Mouse (Mus musculus): Measurements from ENCODE around the gene Mrgpre. TPM values are rescaled to one million over a fixed set of nuclear protein-coding genes. Genes with fewer than 3 reads are reported as not detected.

Mrgpre gene
- polyA plus RNA-seq, 1 experiment from 2014 or later, result 0.15 TPM

- 42% methylated on average over 4 of the region's 4 CpGs for WGBS (ENCODE audit: insufficient replicate concordance)
- peak; percentile 78 for ATAC-seq
- Histone ChIP-seq H3K36me3 (replicated peaks; ENCODE audit: insufficient read depth, low read length) (peaks cover 17% of the 10 kb centered on the region), H3K27me3 (ENCODE audit: insufficient read depth, low read length) (no peaks in the 10 kb centered on the region), H3K4me3 (ENCODE audit: low read depth, low read length) (no peak overlapping the region), H3K4me2 (ENCODE audit: low read depth, low read length) (no peak overlapping the region), H3K27ac (ENCODE audit: low read depth) (no peak overlapping the region), H3K9ac (replicated peaks) (no peak overlapping the region), H3K4me1 (ENCODE audit: insufficient read depth) (no peaks in the 10 kb centered on the region; the same call in 1 of the 2 replicates), H3K9me3 (ENCODE audit: low read length) (0 out of 2 replicates have a peak, but pooled peaks cover 8% of the 10 kb centered on the region)
- DNase-seq, result peak; percentile 71
- TF ChIP-seq CTCF (IDR thresholded peaks at IDR 0.05; ENCODE audit: low read depth) (peak; percentile 74), EP300 (IDR thresholded peaks at IDR 0.05; ENCODE audit: low read depth) (no peak)
These were observed 8.8 kb upstream of the Mrgpre start for GRCm38 (mm10) chr7:143793121-143793520.

DNA sequence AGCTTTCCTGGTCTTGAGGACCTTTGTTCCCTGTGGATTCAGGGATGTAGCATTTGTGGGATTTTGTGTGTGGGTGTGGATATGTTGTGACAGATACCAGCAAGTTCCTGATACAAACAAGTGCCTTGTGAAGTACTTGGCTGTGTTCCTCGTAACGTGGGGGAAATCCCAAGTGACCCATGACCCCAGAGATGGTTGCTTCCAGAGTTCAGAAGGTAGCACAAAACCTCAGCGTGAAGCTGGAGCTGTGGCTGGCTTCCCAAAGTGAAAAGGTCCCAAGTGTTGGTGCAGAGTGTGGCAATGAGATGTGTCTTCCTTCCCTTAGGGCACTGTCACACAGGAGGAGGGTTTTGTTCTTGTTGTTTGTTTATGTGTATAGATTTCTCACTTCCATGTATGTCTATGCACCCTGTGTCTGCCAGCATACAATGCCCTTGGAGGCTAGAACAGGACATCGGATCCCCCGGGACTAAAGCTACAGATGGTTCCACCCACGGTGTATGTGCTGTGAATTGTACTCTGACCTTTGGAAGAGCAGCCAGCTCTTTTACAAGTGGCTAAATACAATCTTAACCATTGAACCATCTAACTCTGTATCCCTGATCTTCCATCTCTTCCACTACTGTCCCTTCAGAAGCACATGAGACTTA, 8.2 kb upstream of the Mrgpre start:
- 55% methylated on average over 6 of the region's 6 CpGs for WGBS (ENCODE audit: insufficient replicate concordance)
- DNase-seq (no peak), ATAC-seq (peak; percentile 78)
- no peak overlapping the region for H3K9ac ChIP-seq (replicated peaks)
- no peaks in the 10 kb centered on the region for H3K27me3 ChIP-seq (ENCODE audit: insufficient read depth, low read length)
- no peak overlapping the region for H3K4me2 ChIP-seq (ENCODE audit: low read depth, low read length)
- H3K4me1 ChIP-seq (ENCODE audit: insufficient read depth), result no peaks in the 10 kb centered on the region; the same call in 1 of the 2 replicates
- H3K27ac ChIP-seq (ENCODE audit: low read depth), result peak overlapping the region; percentile 62
- TF ChIP-seq CTCF (IDR thresholded peaks at IDR 0.05; ENCODE audit: low read depth) (no peak), EP300 (IDR thresholded peaks at IDR 0.05; ENCODE audit: low read depth) (no peak)
- H3K9me3 ChIP-seq (ENCODE audit: low read length), result 0 out of 2 replicates have a peak, but pooled peaks cover 8% of the 10 kb centered on the region
- peaks cover 12% of the 10 kb centered on the region; the same call in 1 of the 2 replicates for H3K36me3 ChIP-seq (replicated peaks; ENCODE audit: insufficient read depth, low read length)
- H3K4me3 ChIP-seq (ENCODE audit: low read depth, low read length), result no peak overlapping the region

- peak overlapping the region; percentile 78 for H3K4me2 ChIP-seq (ENCODE audit: low read depth, low read length)
- peak overlapping the region; percentile 44; the same call in 1 of the 2 replicates for H3K9ac ChIP-seq (replicated peaks)
- H3K4me3 ChIP-seq (ENCODE audit: low read depth, low read length), result peak overlapping the region; percentile 47
- no peak overlapping the region for H3K27ac ChIP-seq (ENCODE audit: low read depth)
- TF ChIP-seq EP300 (IDR thresholded peaks at IDR 0.05; ENCODE audit: low read depth), result no peak
- no peak for TF ChIP-seq CTCF (IDR thresholded peaks at IDR 0.05; ENCODE audit: low read depth)
- peak; percentile 40; the same call in 1 of the 2 replicates for ATAC-seq
- no peaks in the 10 kb centered on the region for H3K36me3 ChIP-seq (replicated peaks; ENCODE audit: insufficient read depth, low read length)
- no peaks in the 10 kb centered on the region for H3K9me3 ChIP-seq (ENCODE audit: low read length)
- DNase-seq, result no peak
- peaks cover 26% of the 10 kb centered on the region for H3K4me1 ChIP-seq (ENCODE audit: insufficient read depth)
- no peaks in the 10 kb centered on the region for H3K27me3 ChIP-seq (ENCODE audit: insufficient read depth, low read length)
- 18% methylated on average over 5 of the region's 6 CpGs for WGBS (ENCODE audit: insufficient replicate concordance)
These were observed 813 bp downstream of the Mrgpre start for GRCm38 (mm10) chr7:143783378-143783995.

GRCm38 (mm10) chr7:143777375-143777774, 6.9 kb downstream of the Mrgpre start:
- Histone ChIP-seq H3K36me3 (replicated peaks; ENCODE audit: insufficient read depth, low read length) (no peaks in the 10 kb centered on the region), H3K4me1 (ENCODE audit: insufficient read depth) (peaks cover 14% of the 10 kb centered on the region), H3K27me3 (ENCODE audit: insufficient read depth, low read length) (no peaks in the 10 kb centered on the region), H3K9ac (replicated peaks) (no peak overlapping the region), H3K27ac (ENCODE audit: low read depth) (no peak overlapping the region), H3K9me3 (ENCODE audit: low read length) (no peaks in the 10 kb centered on the region), H3K4me2 (ENCODE audit: low read depth, low read length) (no peak overlapping the region), H3K4me3 (ENCODE audit: low read depth, low read length) (no peak overlapping the region)
- DNase-seq (no peak), ATAC-seq (no peak)
- TF ChIP-seq CTCF (IDR thresholded peaks at IDR 0.05; ENCODE audit: low read depth) (no peak), EP300 (IDR thresholded peaks at IDR 0.05; ENCODE audit: low read depth) (no peak)
- 68% methylated on average over 2 of the region's 2 CpGs for WGBS (ENCODE audit: insufficient replicate concordance)

- DNase-seq, result peak; percentile 66
- Histone ChIP-seq H3K36me3 (replicated peaks; ENCODE audit: insufficient read depth, low read length) (no peaks in the 10 kb centered on the region), H3K27me3 (ENCODE audit: insufficient read depth, low read length) (no peaks in the 10 kb centered on the region), H3K9me3 (ENCODE audit: low read length) (no peaks in the 10 kb centered on the region), H3K27ac (ENCODE audit: low read depth) (no peak overlapping the region), H3K4me2 (ENCODE audit: low read depth, low read length) (no peak overlapping the region), H3K9ac (replicated peaks) (no peak overlapping the region), H3K4me1 (ENCODE audit: insufficient read depth) (peaks cover 14% of the 10 kb centered on the region), H3K4me3 (ENCODE audit: low read depth, low read length) (no peak overlapping the region)
- WGBS (ENCODE audit: insufficient replicate concordance), result 36% methylated on average over 3 of the region's 3 CpGs
- 0 out of 2 replicates have a peak, but pooled peaks have one; percentile 43 for ATAC-seq
- TF ChIP-seq EP300 (IDR thresholded peaks at IDR 0.05; ENCODE audit: low read depth) (no peak), CTCF (IDR thresholded peaks at IDR 0.05; ENCODE audit: low read depth) (no peak)
These were observed 8.2 kb downstream of the Mrgpre start for GRCm38 (mm10) chr7:143776137-143776536.

DNA sequence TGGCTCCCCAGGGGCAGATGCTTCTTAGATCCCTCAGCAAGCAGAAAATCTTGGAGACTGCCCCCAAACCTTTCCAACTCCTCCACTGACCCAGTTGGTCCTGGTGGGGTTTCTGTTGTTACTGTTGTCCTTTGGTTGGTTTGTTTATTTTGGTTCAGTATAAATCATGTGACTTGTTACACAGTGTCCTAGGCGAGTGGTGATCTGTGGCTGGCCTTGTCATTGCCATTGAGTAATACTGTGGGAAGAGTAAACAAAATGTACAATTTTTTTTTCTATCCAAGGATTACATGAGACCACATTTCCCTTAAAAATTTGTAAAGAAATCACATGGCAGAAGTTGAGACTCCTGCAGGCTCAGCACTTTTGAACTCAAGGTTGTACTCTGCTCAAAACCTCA, 14.8 kb downstream of the Mrgpre start:
- H3K4me1 ChIP-seq (ENCODE audit: insufficient read depth), result peaks cover 5% of the 10 kb centered on the region; the same call in 1 of the 2 replicates
- H3K9ac ChIP-seq (replicated peaks), result no peak overlapping the region
- DNase-seq (no peak), ATAC-seq (peak; percentile 77)
- H3K4me2 ChIP-seq (ENCODE audit: low read depth, low read length), result no peak overlapping the region
- H3K9me3 ChIP-seq (ENCODE audit: low read length), result no peaks in the 10 kb centered on the region
- H3K4me3 ChIP-seq (ENCODE audit: low read depth, low read length), result no peak overlapping the region
- H3K27ac ChIP-seq (ENCODE audit: low read depth), result peak overlapping the region; percentile 75
- H3K36me3 ChIP-seq (replicated peaks; ENCODE audit: insufficient read depth, low read length), result no peaks in the 10 kb centered on the region
- TF ChIP-seq EP300 (IDR thresholded peaks at IDR 0.05; ENCODE audit: low read depth), result peak; percentile 61; the same call in 1 of the 2 replicates
- TF ChIP-seq CTCF (IDR thresholded peaks at IDR 0.05; ENCODE audit: low read depth), result no peak
- peaks cover 11% of the 10 kb centered on the region; the same call in 1 of the 2 replicates for H3K27me3 ChIP-seq (ENCODE audit: insufficient read depth, low read length)
- 29% methylated on average over 1 of the region's 1 CpGs for WGBS (ENCODE audit: insufficient replicate concordance)

Data from liver, postnatal 0 days (tissue).